Mouse (Mus musculus): ENCODE results near the gene Zfp804b. TPM values are rescaled to one million over a fixed set of nuclear protein-coding genes. Genes with fewer than 3 reads are reported as not detected.

The Zfp804b gene
- total RNA-seq, 1 experiment from 2014 or later, result not detected

DNA sequence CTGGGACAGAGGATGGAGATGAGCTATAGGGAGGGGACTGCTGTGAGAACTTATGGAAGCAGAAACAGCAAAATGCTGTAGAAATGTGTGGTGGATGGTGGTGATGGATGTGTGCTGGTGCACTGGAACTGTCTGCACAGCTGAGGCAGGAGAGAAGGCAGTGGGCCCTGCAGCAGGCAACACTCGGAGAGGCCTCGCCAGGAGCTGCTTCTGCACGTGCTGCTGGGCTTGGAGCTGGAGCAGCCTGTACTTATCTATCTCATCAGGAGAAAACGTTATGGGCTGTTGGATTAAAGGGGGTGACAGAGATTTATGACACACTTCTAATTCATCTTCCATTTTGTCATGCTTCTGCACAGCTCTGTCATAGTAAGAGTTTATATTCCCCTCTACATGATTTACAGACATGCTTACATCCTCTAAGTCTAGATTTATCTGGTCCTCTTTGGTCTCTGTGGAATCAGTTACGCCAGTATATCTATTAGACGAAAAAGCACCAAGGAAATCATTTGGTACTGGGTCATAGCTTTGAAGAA, 575.1 kb downstream of the Zfp804b start:
- ATAC-seq (replicated peaks; ENCODE audit: low read depth, poor library complexity, severe bottlenecking), result no peak

Other genes with a start within 250 kb of the Zfp804b start
- not detected in 2 replicates for gene Tex47, start 40.6 kb downstream of the Zfp804b start, total RNA-seq (2017)